Mouse (Mus musculus): Measurements from ENCODE around the gene Gstm4. TPM values are rescaled to one million over a fixed set of nuclear protein-coding genes. Genes with fewer than 3 reads are reported as not detected.
"Not testable (repeated sequence)": the region's sequence is repeated elsewhere in the genome, so short reads cannot be mapped to it uniquely, and the experiment has no call there.

Gene Gstm4
- polyA plus RNA-seq, 1 experiment from 2014 or later, result 47.9 TPM

GRCm38 (mm10) chr3:108025318-108025717 lies 19.4 kb downstream of the Gstm4 start:
- peak; percentile 68 for ATAC-seq
- H3K36me3 ChIP-seq (ENCODE audit: control insufficient read depth, insufficient read depth, low read length), result no peaks in the 10 kb centered on the region
- H3K4me2 ChIP-seq (ENCODE audit: low read depth, low read length), result no peak overlapping the region
- peaks cover 20% of the 10 kb centered on the region; the same call in 1 of the 2 replicates for H3K4me1 ChIP-seq (ENCODE audit: control insufficient read depth, insufficient read depth, low read length)
- no peak overlapping the region for H3K4me3 ChIP-seq (ENCODE audit: low read length)
- H3K9me3 ChIP-seq (ENCODE audit: control insufficient read depth, low read length), result no peaks in the 10 kb centered on the region
- WGBS, result 39% methylated on average over 4 of the region's 4 CpGs
- no peaks in the 10 kb centered on the region for H3K27me3 ChIP-seq (replicated peaks; ENCODE audit: control insufficient read depth, insufficient read depth, low read length)
- H3K9ac ChIP-seq (ENCODE audit: low read depth, low read length), result peak overlapping the region; percentile 56
- H3K27ac ChIP-seq (ENCODE audit: low read length), result peak overlapping the region; percentile 81

GRCm38 (mm10) chr3:108022650-108023049 lies 22.0 kb downstream of the Gstm4 start:
- 0 out of 2 replicates have a peak overlapping the region, but pooled peaks have one; percentile 37 for H3K27ac ChIP-seq (ENCODE audit: low read length)
- peaks cover 19% of the 10 kb centered on the region for H3K4me1 ChIP-seq (ENCODE audit: control insufficient read depth, insufficient read depth, low read length)
- H3K9me3 ChIP-seq (ENCODE audit: control insufficient read depth, low read length), result no peaks in the 10 kb centered on the region
- 54% methylated on average over 6 of the region's 6 CpGs for WGBS
- no peaks in the 10 kb centered on the region for H3K36me3 ChIP-seq (ENCODE audit: control insufficient read depth, insufficient read depth, low read length)
- H3K9ac ChIP-seq (ENCODE audit: low read depth, low read length), result no peak overlapping the region
- no peak for ATAC-seq
- H3K4me3 ChIP-seq (ENCODE audit: low read length), result no peak overlapping the region
- no peak overlapping the region for H3K4me2 ChIP-seq (ENCODE audit: low read depth, low read length)
- H3K27me3 ChIP-seq (replicated peaks; ENCODE audit: control insufficient read depth, insufficient read depth, low read length), result no peaks in the 10 kb centered on the region

GRCm38 (mm10) chr3:108020351-108021022 lies 24.2 kb downstream of the Gstm4 start:
- H3K27ac ChIP-seq (ENCODE audit: low read length); H3K27me3 ChIP-seq (replicated peaks; ENCODE audit: control insufficient read depth, insufficient read depth, low read length): not testable (repeated sequence)
- WGBS, result 70% methylated on average over 11 of the region's 11 CpGs

GRCm38 (mm10) chr3:108019226-108019625 lies 25.5 kb downstream of the Gstm4 start:
- not testable (repeated sequence) for H3K9ac ChIP-seq (ENCODE audit: low read depth, low read length); H3K9me3 ChIP-seq (ENCODE audit: control insufficient read depth, low read length); H3K36me3 ChIP-seq (ENCODE audit: control insufficient read depth, insufficient read depth, low read length); ATAC-seq; H3K27ac ChIP-seq (ENCODE audit: low read length); H3K4me2 ChIP-seq (ENCODE audit: low read depth, low read length); H3K4me3 ChIP-seq (ENCODE audit: low read length); H3K27me3 ChIP-seq (replicated peaks; ENCODE audit: control insufficient read depth, insufficient read depth, low read length)
- H3K4me1 ChIP-seq (ENCODE audit: control insufficient read depth, insufficient read depth, low read length), result peaks cover 27% of the 10 kb centered on the region
- 82% methylated on average over 3 of the region's 3 CpGs for WGBS

More at GRCm38 (mm10) chr3:108020351-108021022, 24.2 kb downstream of the Gstm4 start:
- peaks cover 27% of the 10 kb centered on the region for H3K4me1 ChIP-seq (ENCODE audit: control insufficient read depth, insufficient read depth, low read length)
- not testable (repeated sequence) for H3K9ac ChIP-seq (ENCODE audit: low read depth, low read length); H3K4me2 ChIP-seq (ENCODE audit: low read depth, low read length); H3K36me3 ChIP-seq (ENCODE audit: control insufficient read depth, insufficient read depth, low read length); H3K4me3 ChIP-seq (ENCODE audit: low read length); H3K9me3 ChIP-seq (ENCODE audit: control insufficient read depth, low read length); ATAC-seq

- H3K4me3 ChIP-seq (ENCODE audit: low read length), result peak overlapping the region; percentile 53
- H3K4me1 ChIP-seq (ENCODE audit: control insufficient read depth, insufficient read depth, low read length), result peaks cover 29% of the 10 kb centered on the region
- H3K9me3 ChIP-seq (ENCODE audit: control insufficient read depth, low read length), result no peaks in the 10 kb centered on the region
- 24% methylated on average over 14 of the region's 14 CpGs for WGBS
- H3K36me3 ChIP-seq (ENCODE audit: control insufficient read depth, insufficient read depth, low read length), result no peaks in the 10 kb centered on the region
- peak overlapping the region; percentile 72 for H3K9ac ChIP-seq (ENCODE audit: low read depth, low read length)
- peak overlapping the region; percentile 95 for H3K27ac ChIP-seq (ENCODE audit: low read length)
- ATAC-seq, result no peak
- peak overlapping the region; percentile 72 for H3K4me2 ChIP-seq (ENCODE audit: low read depth, low read length)
- no peaks in the 10 kb centered on the region for H3K27me3 ChIP-seq (replicated peaks; ENCODE audit: control insufficient read depth, insufficient read depth, low read length)
These were observed 26.4 kb downstream of the Gstm4 start for GRCm38 (mm10) chr3:108018190-108018820.

GRCm38 (mm10) chr3:108017473-108018189 lies 27.1 kb downstream of the Gstm4 start, which contains the start of gene Gstm1:
Gene Gstm1, minus strand, starts transcription at chr3:108017973.
- peak; percentile 97 for ATAC-seq
- Histone ChIP-seq H3K9me3 (ENCODE audit: control insufficient read depth, low read length) (no peaks in the 10 kb centered on the region), H3K36me3 (ENCODE audit: control insufficient read depth, insufficient read depth, low read length) (no peaks in the 10 kb centered on the region), H3K4me1 (ENCODE audit: control insufficient read depth, insufficient read depth, low read length) (peaks cover 31% of the 10 kb centered on the region), H3K27me3 (replicated peaks; ENCODE audit: control insufficient read depth, insufficient read depth, low read length) (no peaks in the 10 kb centered on the region), H3K9ac (ENCODE audit: low read depth, low read length) (peak within 1 kb of the TSS; percentile 72), H3K4me2 (ENCODE audit: low read depth, low read length) (peak within 1 kb of the TSS; percentile 72), H3K27ac (ENCODE audit: low read length) (peak within 1 kb of the TSS; percentile 95), H3K4me3 (ENCODE audit: low read length) (peak within 1 kb of the TSS; percentile 53)
- WGBS, result under 1% methylated on average over 31 of the region's 31 CpGs

GRCm38 (mm10) chr3:108016468-108016867 lies 28.2 kb downstream of the Gstm4 start:
- H3K9me3 ChIP-seq (ENCODE audit: control insufficient read depth, low read length); ATAC-seq; H3K27ac ChIP-seq (ENCODE audit: low read length); H3K27me3 ChIP-seq (replicated peaks; ENCODE audit: control insufficient read depth, insufficient read depth, low read length); H3K36me3 ChIP-seq (ENCODE audit: control insufficient read depth, insufficient read depth, low read length): not testable (repeated sequence)
- peaks cover 24% of the 10 kb centered on the region for H3K4me1 ChIP-seq (ENCODE audit: control insufficient read depth, insufficient read depth, low read length)
- peak overlapping the region; percentile 53 for H3K4me3 ChIP-seq (ENCODE audit: low read length)
- peak overlapping the region; percentile 72 for H3K4me2 ChIP-seq (ENCODE audit: low read depth, low read length)
- peak overlapping the region; percentile 72; the same call in 1 of the 2 replicates for H3K9ac ChIP-seq (ENCODE audit: low read depth, low read length)
- WGBS, result 77% methylated on average over 5 of the region's 5 CpGs

- no peaks in the 10 kb centered on the region for H3K9me3 ChIP-seq (ENCODE audit: control insufficient read depth, low read length)
- H3K9ac ChIP-seq (ENCODE audit: low read depth, low read length), result no peak overlapping the region
- WGBS, result 83% methylated on average over 2 of the region's 2 CpGs
- ATAC-seq, result no peak
- H3K27ac ChIP-seq (ENCODE audit: low read length), result no peak overlapping the region
- no peak overlapping the region for H3K4me2 ChIP-seq (ENCODE audit: low read depth, low read length)
- no peak overlapping the region for H3K4me3 ChIP-seq (ENCODE audit: low read length)
- H3K36me3 ChIP-seq (ENCODE audit: control insufficient read depth, insufficient read depth, low read length), result no peaks in the 10 kb centered on the region
- peaks cover 24% of the 10 kb centered on the region for H3K4me1 ChIP-seq (ENCODE audit: control insufficient read depth, insufficient read depth, low read length)
- H3K27me3 ChIP-seq (replicated peaks; ENCODE audit: control insufficient read depth, insufficient read depth, low read length), result no peaks in the 10 kb centered on the region
These were observed 29.7 kb downstream of the Gstm4 start for GRCm38 (mm10) chr3:108014974-108015346.
